Mouse (Mus musculus): ENCODE data around the gene Mapkbp1. TPM values are rescaled to one million over a fixed set of nuclear protein-coding genes. Genes with fewer than 3 reads are reported as not detected.

Mapkbp1 gene
- polyA plus RNA-seq, 1 experiment from 2014 or later, result 9.7 TPM

DNA sequence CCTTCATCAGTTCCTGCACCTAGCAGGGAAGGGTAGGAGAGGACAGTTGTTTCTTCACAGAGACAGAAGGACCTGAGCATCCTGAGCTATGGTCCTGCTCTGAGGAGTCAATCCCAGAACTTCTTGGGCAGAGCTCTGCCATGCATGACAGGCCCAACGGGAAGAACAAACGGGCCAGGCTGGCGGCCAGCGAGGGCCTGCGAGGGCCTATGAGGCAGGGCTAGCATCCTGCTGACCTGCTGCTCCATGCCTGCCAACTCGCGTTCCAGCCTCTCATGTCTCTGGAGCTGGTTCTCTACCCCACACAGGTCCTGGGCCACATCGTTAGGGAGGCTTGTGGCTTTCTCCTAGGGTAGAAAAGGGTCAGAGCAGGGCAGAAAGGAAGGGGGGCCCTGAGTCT, 89.7 kb downstream of the Mapkbp1 start:
- H3K36me3 ChIP-seq (replicated peaks), result no peaks in the 10 kb centered on the region

GRCm38 (mm10) chr2:120064639-120065038, 92.1 kb downstream of the Mapkbp1 start:
- Histone ChIP-seq H3K9ac (no peak overlapping the region), H3K9me3 (no peaks in the 10 kb centered on the region), H3K36me3 (replicated peaks) (no peaks in the 10 kb centered on the region), H3K27ac (no peak overlapping the region), H3K4me3 (no peak overlapping the region), H3K27me3 (replicated peaks) (no peaks in the 10 kb centered on the region), H3K4me2 (no peak overlapping the region), H3K4me1 (0 out of 2 replicates have a peak, but pooled peaks cover 3% of the 10 kb centered on the region)
- 82% methylated on average over 6 of the region's 6 CpGs for WGBS
- ATAC-seq (replicated peaks), result no peak

More for the DNA sequence above, 89.7 kb downstream of the Mapkbp1 start:
- H3K27me3 ChIP-seq (replicated peaks), result no peaks in the 10 kb centered on the region
- H3K4me2 ChIP-seq, result no peak overlapping the region
- H3K9me3 ChIP-seq, result no peaks in the 10 kb centered on the region
- H3K27ac ChIP-seq, result no peak overlapping the region
- no peaks in the 10 kb centered on the region for H3K4me1 ChIP-seq
- H3K9ac ChIP-seq, result no peak overlapping the region
- no peak for ATAC-seq (replicated peaks)
- 73% methylated on average over 8 of the region's 8 CpGs for whole genome bisulfite sequencing
- no peak overlapping the region for H3K4me3 ChIP-seq

DNA sequence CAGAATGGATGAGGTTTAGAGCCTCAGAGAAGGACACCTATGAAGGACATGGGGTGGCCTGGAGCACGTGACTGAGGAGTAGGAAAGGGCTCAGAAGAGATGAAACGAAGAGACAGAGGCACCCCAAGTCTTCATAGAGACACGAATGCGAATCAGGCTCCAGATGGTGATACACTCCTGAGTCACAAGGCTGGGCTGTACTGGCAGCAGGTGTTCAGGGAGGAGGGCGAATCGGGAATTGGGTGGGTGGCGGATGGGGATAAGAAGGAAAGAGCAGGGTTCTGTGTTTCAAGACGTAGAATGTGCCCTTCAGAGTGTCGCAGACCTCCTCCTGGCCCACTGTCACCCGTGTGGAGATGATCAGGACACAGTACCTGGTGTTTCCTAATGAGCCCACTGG, 92.7 kb downstream of the Mapkbp1 start:
- no peak overlapping the region for H3K27ac ChIP-seq
- no peak overlapping the region for H3K4me2 ChIP-seq
- 0 out of 2 replicates have a peak, but pooled peaks cover 3% of the 10 kb centered on the region for H3K4me1 ChIP-seq
- no peaks in the 10 kb centered on the region for H3K9me3 ChIP-seq
- WGBS, result 90% methylated on average over 10 of the region's 10 CpGs
- H3K36me3 ChIP-seq (replicated peaks), result no peaks in the 10 kb centered on the region
- no peak overlapping the region for H3K9ac ChIP-seq
- ATAC-seq (replicated peaks), result no peak
- H3K27me3 ChIP-seq (replicated peaks), result no peaks in the 10 kb centered on the region
- H3K4me3 ChIP-seq, result no peak overlapping the region

- Histone ChIP-seq H3K27ac (no peak overlapping the region), H3K36me3 (replicated peaks) (no peaks in the 10 kb centered on the region), H3K9me3 (no peaks in the 10 kb centered on the region), H3K27me3 (replicated peaks) (no peaks in the 10 kb centered on the region), H3K4me2 (no peak overlapping the region), H3K9ac (no peak overlapping the region), H3K4me1 (0 out of 2 replicates have a peak, but pooled peaks cover 3% of the 10 kb centered on the region), H3K4me3 (no peak overlapping the region)
- 84% methylated on average over 3 of the region's 3 CpGs for WGBS
- no peak for ATAC-seq (replicated peaks)
These were observed 93.7 kb downstream of the Mapkbp1 start for GRCm38 (mm10) chr2:120066224-120066623.

GRCm38 (mm10) chr2:120068555-120069465, 96.3 kb downstream of the Mapkbp1 start:
- no peaks in the 10 kb centered on the region for H3K36me3 ChIP-seq (replicated peaks)
- 0 out of 2 replicates have a peak, but pooled peaks cover 3% of the 10 kb centered on the region for H3K4me1 ChIP-seq
- no peaks in the 10 kb centered on the region for H3K27me3 ChIP-seq (replicated peaks)
- H3K4me3 ChIP-seq, result no peak overlapping the region
- peak overlapping the region; percentile 31 for H3K4me2 ChIP-seq
- WGBS, result 41% methylated on average over 16 of the region's 16 CpGs
- ATAC-seq (replicated peaks), result peak; percentile 35; the same call in 1 of the 2 replicates
- H3K27ac ChIP-seq, result no peak overlapping the region
- no peaks in the 10 kb centered on the region for H3K9me3 ChIP-seq
- H3K9ac ChIP-seq, result no peak overlapping the region

DNA sequence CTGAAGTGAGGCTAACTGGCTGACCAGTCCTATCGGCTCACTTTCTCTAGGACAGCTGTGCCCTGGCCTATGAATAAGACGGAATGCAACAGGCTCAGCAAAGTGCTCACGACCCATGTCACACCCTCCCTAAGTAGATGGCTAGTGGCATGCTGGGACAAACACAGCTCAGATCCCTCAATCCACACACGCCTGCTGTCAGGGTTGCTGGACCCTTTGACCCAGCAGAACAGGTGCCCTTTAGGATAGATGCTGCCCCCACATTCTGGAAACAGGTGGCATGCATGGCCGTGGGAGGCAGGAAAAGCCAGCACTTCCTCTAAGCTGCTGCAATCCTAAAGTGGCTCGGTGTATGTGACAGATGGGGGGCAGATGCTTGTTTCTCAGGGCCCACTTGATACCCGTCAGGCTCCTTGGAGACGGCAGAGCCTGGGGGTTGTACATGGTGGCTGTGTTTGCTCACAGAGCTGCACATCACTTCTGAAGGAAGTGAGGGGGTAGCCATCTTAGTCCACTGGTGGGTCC, 97.0 kb downstream of the Mapkbp1 start:
- 73% methylated on average over 8 of the region's 8 CpGs for WGBS
- H3K4me2 ChIP-seq, result no peak overlapping the region
- 0 out of 2 replicates have a peak, but pooled peaks have one; percentile 4 for ATAC-seq (replicated peaks)

GRCm38 (mm10) chr2:120074096-120074495, 101.6 kb downstream of the Mapkbp1 start:
- 93% methylated on average over 4 of the region's 4 CpGs for WGBS
- Histone ChIP-seq H3K27me3 (replicated peaks) (peaks cover 9% of the 10 kb centered on the region), H3K9me3 (no peaks in the 10 kb centered on the region), H3K4me1 (peaks cover 9% of the 10 kb centered on the region), H3K9ac (no peak overlapping the region), H3K36me3 (replicated peaks) (no peaks in the 10 kb centered on the region), H3K4me3 (no peak overlapping the region), H3K4me2 (no peak overlapping the region), H3K27ac (no peak overlapping the region)
- ATAC-seq (replicated peaks), result no peak

More for the DNA sequence above, 97.0 kb downstream of the Mapkbp1 start:
- H3K27ac ChIP-seq, result no peak overlapping the region
- no peaks in the 10 kb centered on the region for H3K27me3 ChIP-seq (replicated peaks)
- H3K4me1 ChIP-seq, result 0 out of 2 replicates have a peak, but pooled peaks cover 3% of the 10 kb centered on the region
- H3K4me3 ChIP-seq, result no peak overlapping the region
- H3K9ac ChIP-seq, result no peak overlapping the region
- H3K36me3 ChIP-seq (replicated peaks), result no peaks in the 10 kb centered on the region
- H3K9me3 ChIP-seq, result no peaks in the 10 kb centered on the region

DNA sequence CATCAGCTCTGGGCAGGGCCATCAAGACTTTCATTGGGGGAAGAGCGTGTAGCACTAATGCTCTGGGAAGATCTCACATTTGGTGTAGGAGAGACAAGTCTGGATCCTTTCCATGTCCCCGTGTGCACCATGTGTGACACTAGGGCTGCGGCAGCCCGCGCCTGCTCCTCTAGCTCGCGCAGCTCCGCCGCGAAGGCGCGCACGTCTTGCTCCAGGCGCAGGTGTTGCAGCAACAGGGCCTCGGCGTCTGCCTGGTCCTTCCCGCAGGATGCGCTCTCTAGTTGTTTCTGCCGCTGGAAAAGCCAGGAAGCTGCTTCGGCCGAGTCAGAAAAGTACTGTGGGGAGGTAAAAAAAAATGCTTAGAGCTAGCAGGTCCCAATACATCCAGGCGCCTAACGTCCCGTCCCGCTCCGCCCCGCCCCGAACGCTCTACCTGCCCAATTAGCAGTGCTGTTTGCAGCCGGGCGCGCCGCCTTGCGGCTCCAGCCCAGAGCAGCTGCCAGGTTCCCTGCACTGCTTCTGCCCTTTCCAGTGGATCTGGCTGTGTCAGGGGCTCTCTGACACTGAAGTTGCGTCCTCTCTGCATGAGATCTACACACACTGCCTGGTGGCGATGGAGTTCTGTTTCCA, 103.7 kb downstream of the Mapkbp1 start:
- peak overlapping the region; percentile 40 for H3K4me3 ChIP-seq
- H3K27ac ChIP-seq, result no peak overlapping the region
- H3K36me3 ChIP-seq (replicated peaks), result no peaks in the 10 kb centered on the region
- H3K4me2 ChIP-seq, result peak overlapping the region; percentile 62
- H3K9ac ChIP-seq, result peak overlapping the region; percentile 28; the same call in 1 of the 2 replicates
- ATAC-seq (replicated peaks), result peak; percentile 84
- no peaks in the 10 kb centered on the region for H3K9me3 ChIP-seq
- peaks cover 9% of the 10 kb centered on the region for H3K4me1 ChIP-seq
- peaks cover 9% of the 10 kb centered on the region for H3K27me3 ChIP-seq (replicated peaks)
- WGBS, result 1% methylated on average over 36 of the region's 36 CpGs

Small RNA genes within 50 kb of the gene (microRNA-seq; reads per million reads assigned to microRNA genes)
- not detected for gene Mir7665

Other genes starting within 250 kb of the Mapkbp1 start
- 0.11 and 0.18 TPM in 2 replicates for gene Itpka, start 230.4 kb upstream of the Mapkbp1 start, polyA plus RNA-seq (2015; fragmentation: Nextera tagmentation; extraction: Ambion mirVana)
- 2.2 and 3.5 TPM in 2 replicates for gene Ltk, start 212.3 kb upstream of the Mapkbp1 start, polyA plus RNA-seq (2015; fragmentation: Nextera tagmentation; extraction: Ambion mirVana)
- 21.3 and 21.6 TPM in 2 replicates for gene Rpap1, start 185.2 kb upstream of the Mapkbp1 start, polyA plus RNA-seq (2015; fragmentation: Nextera tagmentation; extraction: Ambion mirVana)
- 20.3 and 22.2 TPM in 2 replicates for gene Tyro3, start 175.0 kb upstream of the Mapkbp1 start, polyA plus RNA-seq (2015; fragmentation: Nextera tagmentation; extraction: Ambion mirVana)
- gene Mga, start 75.5 kb upstream of the Mapkbp1 start, polyA plus RNA-seq (2015; fragmentation: Nextera tagmentation; extraction: Ambion mirVana), result 27.8 and 30.7 TPM in 2 replicates
- gene Jmjd7, start 54.8 kb downstream of the Mapkbp1 start, polyA plus RNA-seq (2015; fragmentation: Nextera tagmentation; extraction: Ambion mirVana), result 21.9 and 22.6 TPM in 2 replicates
- gene Gm28042, start 54.8 kb downstream of the Mapkbp1 start, polyA plus RNA-seq (2015; fragmentation: Nextera tagmentation; extraction: Ambion mirVana), result 6.0 and 7.2 TPM in 2 replicates
- 3.9 and 4.6 TPM in 2 replicates for gene Pla2g4b, start 60.7 kb downstream of the Mapkbp1 start, polyA plus RNA-seq (2015; fragmentation: Nextera tagmentation; extraction: Ambion mirVana)
- gene Ehd4, start 181.9 kb downstream of the Mapkbp1 start, polyA plus RNA-seq (2015; fragmentation: Nextera tagmentation; extraction: Ambion mirVana), result 17.9 and 20.4 TPM in 2 replicates